Mouse (Mus musculus) liver, postnatal 0 days (tissue): ENCODE data around the gene Cyp3a41a.
"Not testable (repeated sequence)": the region's sequence is repeated elsewhere in the genome, so short reads cannot be mapped to it uniquely, and the experiment has no call there.

Source experiments
- CTCF ChIP-seq: sonication (generic); IDR thresholded peaks from 2 replicates; pipeline ENCODE4 v1.5.1; 2016; ENCODE audit warnings: antibody characterized with exemption, low read depth
- EP300 ChIP-seq: IDR thresholded peaks from 2 replicates; pipeline ENCODE4 v1.6.1; 2016; ENCODE audit warnings: antibody characterized with exemption, low read depth, mild to moderate bottlenecking

DNA sequence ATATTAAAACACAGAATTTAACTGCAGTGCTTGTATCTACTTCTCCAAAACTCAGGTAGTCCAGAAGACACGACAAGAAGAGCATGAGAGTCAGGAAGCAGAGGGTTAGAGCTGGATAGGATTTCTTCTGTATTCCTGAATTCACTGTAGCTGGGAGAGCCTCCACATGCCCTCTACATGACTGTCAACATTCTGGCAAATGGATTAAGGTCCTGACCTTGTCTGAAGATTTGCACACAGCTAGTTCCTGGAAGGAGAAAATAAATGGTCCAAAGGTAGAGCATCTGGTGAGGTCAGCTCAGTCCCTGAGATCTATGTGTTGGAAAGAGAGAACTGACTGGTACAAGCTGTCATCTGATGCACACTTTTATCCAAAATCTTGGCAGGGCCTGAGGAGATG lies 5.6 kb downstream of the Cyp3a41a start:
- not testable (repeated sequence) for TF ChIP-seq CTCF, EP300
